Mouse (Mus musculus) limb, embryonic 14.5 days (tissue): ENCODE measurements around the gene Apold1. TPM values are rescaled to one million over a fixed set of nuclear protein-coding genes. Genes with fewer than 3 reads are reported as not detected.

Experiments used
- ATAC-seq: fragments of 200-750 bp; cut with Nextera tagmentation; 2 replicates; pipeline ENCODE4 v1.8.0; 2017; ENCODE audit warnings: low read depth, moderate number of reproducible peaks, moderate TSS enrichment; ENCODE audit not compliant: low FRiP score
- DNase-seq: peaks from one replicate; pipeline ENCODE4 v3.0.0-alpha.2; 2015; ENCODE audit warnings: low spot score
- H3K27ac ChIP-seq: fragments of 300-500 bp; sonication (generic); replicated peaks from 2 replicates; pipeline ENCODE4 v1.5.1; 2014; ENCODE audit warnings: low read depth, mild to moderate bottlenecking, low read length, moderate library complexity, mixed read lengths
- H3K27me3 ChIP-seq: fragments of 300-500 bp; sonication (generic); 2 replicates; pipeline ENCODE4 v1.6.1; 2014; ENCODE audit warnings: low read length, mixed read lengths; ENCODE audit not compliant: control insufficient read depth, insufficient read depth
- H3K36me3 ChIP-seq: fragments of 300-500 bp; sonication (generic); 2 replicates; pipeline ENCODE4 v1.6.1; 2014; ENCODE audit warnings: mild to moderate bottlenecking, low read length, moderate library complexity, mixed read lengths; ENCODE audit not compliant: control insufficient read depth, insufficient read depth
- H3K4me1 ChIP-seq: fragments of 300-500 bp; sonication (generic); 2 replicates; pipeline ENCODE4 v1.6.1; 2014; ENCODE audit warnings: antibody characterized with exemption, low read length, mixed read lengths; ENCODE audit not compliant: control insufficient read depth, insufficient read depth
- H3K4me2 ChIP-seq: fragments of 300-500 bp; sonication (generic); replicated peaks from 2 replicates; pipeline ENCODE4 v1.6.1; 2014; ENCODE audit warnings: low read depth, mild to moderate bottlenecking, low read length, moderate library complexity; ENCODE audit not compliant: severe bottlenecking
- H3K4me3 ChIP-seq: fragments of 300-500 bp; sonication (generic); replicated peaks from 2 replicates; pipeline ENCODE4 v1.5.1; 2014; ENCODE audit warnings: low read length
- H3K9ac ChIP-seq: fragments of 300-500 bp; sonication (generic); 2 replicates; pipeline ENCODE4 v1.6.1; 2014; ENCODE audit warnings: mild to moderate bottlenecking, low read depth, low read length, moderate library complexity; ENCODE audit not compliant: severe bottlenecking
- H3K9me3 ChIP-seq: fragments of 300-500 bp; sonication (generic); 2 replicates; pipeline ENCODE4 v1.6.1; 2016; ENCODE audit warnings: low read length; ENCODE audit not compliant: control insufficient read depth
- POLR2A ChIP-seq: fragments of 200-500 bp; IDR thresholded peaks from 2 replicates; pipeline ENCODE4 v1.8.0; 2012; ENCODE audit warnings: inconsistent platforms, mild to moderate bottlenecking, moderate library complexity, borderline replicate concordance; ENCODE audit not compliant: insufficient read depth, insufficient read length; ENCODE audit errors: extremely low read depth
- WGBS: fragments of 180-500 bp; shearing (Covaris S2); extraction: QIAGEN DNeasy Blood & Tissue Kit; methylation state at CpG from one replicate; pipeline ENCODE4 v1.1.7; 2014; 5-methylcytosine and 5-hydroxymethylcytosine counted together
- polyA plus RNA-seq, 2 experiments: library from polyadenylated mRNA; depleted of rRNA in 1 of 2; stranded (reverse) in 1 of 2; unstranded in 1 of 2; fragments of >200 nt; fragmentation: Nextera tagmentation in 1 of 2; extraction: Ambion mirVana in 1 of 2; gene quantifications; 2 replicates each; pipeline versions ENCODE4 v1.2.1 to v1.2.3; 2012 to 2014

Apold1 gene
- polyA plus RNA-seq, 2 experiments: 2.7 to 4.9 TPM

GRCm38 (mm10) chr6:135011734-135012116 lies 30.2 kb downstream of the Apold1 start:
- no peak for TF ChIP-seq POLR2A
- peak overlapping the region; percentile 79 for H3K9ac ChIP-seq
- no peaks in the 10 kb centered on the region for H3K9me3 ChIP-seq
- H3K27ac ChIP-seq: no peak overlapping the region
- H3K36me3 ChIP-seq: peaks cover 32% of the 10 kb centered on the region
- no peak for DNase-seq
- peak; percentile 7; the same call in 1 of the 2 replicates for ATAC-seq
- H3K4me3 ChIP-seq: peak overlapping the region; percentile 86
- 2% methylated on average over 14 of the region's 14 CpGs for WGBS
- peaks cover 6% of the 10 kb centered on the region for H3K4me1 ChIP-seq
- peak overlapping the region; percentile 80 for H3K4me2 ChIP-seq
- H3K27me3 ChIP-seq: no peaks in the 10 kb centered on the region

- no peak for TF ChIP-seq POLR2A
- 94% methylated on average over 11 of the region's 11 CpGs for WGBS
- no peak for DNase-seq
Observed at GRCm38 (mm10) chr6:135017211-135017610, 35.7 kb downstream of the Apold1 start.

GRCm38 (mm10) chr6:135019564-135019963 lies 38.0 kb downstream of the Apold1 start:
- no peak overlapping the region for H3K4me3 ChIP-seq
- H3K9ac ChIP-seq: no peak overlapping the region
- peaks cover 96% of the 10 kb centered on the region for H3K36me3 ChIP-seq
- DNase-seq (no peak), ATAC-seq (no peak)
- no peak overlapping the region for H3K27ac ChIP-seq
- TF ChIP-seq POLR2A: no peak
- no peaks in the 10 kb centered on the region for H3K4me1 ChIP-seq
- no peaks in the 10 kb centered on the region for H3K27me3 ChIP-seq
- no peak overlapping the region for H3K4me2 ChIP-seq
- no peaks in the 10 kb centered on the region for H3K9me3 ChIP-seq
- 93% methylated on average over 10 of the region's 10 CpGs for WGBS

More at GRCm38 (mm10) chr6:135017211-135017610, 35.7 kb downstream of the Apold1 start:
- H3K36me3 ChIP-seq: peaks cover 83% of the 10 kb centered on the region
- H3K27me3 ChIP-seq: no peaks in the 10 kb centered on the region
- no peak overlapping the region for H3K4me3 ChIP-seq
- H3K9me3 ChIP-seq: no peaks in the 10 kb centered on the region
- no peak overlapping the region for H3K9ac ChIP-seq
- no peak for ATAC-seq
- no peak overlapping the region for H3K27ac ChIP-seq
- H3K4me1 ChIP-seq: peaks cover 3% of the 10 kb centered on the region
- no peak overlapping the region for H3K4me2 ChIP-seq

- peaks cover 78% of the 10 kb centered on the region for H3K36me3 ChIP-seq
- no peak overlapping the region for H3K9ac ChIP-seq
- no peak for ATAC-seq
- no peak for DNase-seq
- H3K4me3 ChIP-seq: no peak overlapping the region
- no peak overlapping the region for H3K27ac ChIP-seq
- no peaks in the 10 kb centered on the region for H3K27me3 ChIP-seq
- no peak overlapping the region for H3K4me2 ChIP-seq
- no peaks in the 10 kb centered on the region for H3K9me3 ChIP-seq
- 87% methylated on average over 3 of the region's 3 CpGs for WGBS
- H3K4me1 ChIP-seq: no peaks in the 10 kb centered on the region
- TF ChIP-seq POLR2A: no peak
Observed at GRCm38 (mm10) chr6:135021633-135022032, 40.1 kb downstream of the Apold1 start.

- Histone ChIP-seq H3K4me1 (no peaks in the 10 kb centered on the region), H3K36me3 (peaks cover 60% of the 10 kb centered on the region), H3K27me3 (no peaks in the 10 kb centered on the region), H3K4me2 (no peak overlapping the region), H3K27ac (no peak overlapping the region), H3K9me3 (no peaks in the 10 kb centered on the region), H3K9ac (no peak overlapping the region), H3K4me3 (no peak overlapping the region)
- WGBS: 96% methylated on average over 14 of the region's 14 CpGs
- no peak for TF ChIP-seq POLR2A
- no peak for ATAC-seq
- no peak for DNase-seq
Observed at GRCm38 (mm10) chr6:135023379-135023778, 41.9 kb downstream of the Apold1 start.

- 86% methylated on average over 1 of the region's 1 CpGs for WGBS
- no peak for DNase-seq
Observed at GRCm38 (mm10) chr6:135024781-135025420, 43.4 kb downstream of the Apold1 start.

More at GRCm38 (mm10) chr6:135024781-135025420, 43.4 kb downstream of the Apold1 start:
- no peak overlapping the region for H3K9ac ChIP-seq
- no peaks in the 10 kb centered on the region for H3K27me3 ChIP-seq
- no peak for ATAC-seq
- no peak overlapping the region for H3K27ac ChIP-seq
- no peak for TF ChIP-seq POLR2A
- no peaks in the 10 kb centered on the region for H3K9me3 ChIP-seq
- H3K4me2 ChIP-seq: no peak overlapping the region
- H3K4me1 ChIP-seq: no peaks in the 10 kb centered on the region
- H3K4me3 ChIP-seq: no peak overlapping the region
- H3K36me3 ChIP-seq: peaks cover 47% of the 10 kb centered on the region
